Mouse (Mus musculus): ENCODE data around the gene Klra6. TPM values are rescaled to one million over a fixed set of nuclear protein-coding genes. Genes with fewer than 3 reads are reported as not detected.
"Not testable (repeated sequence)": the region's sequence is repeated elsewhere in the genome, so short reads cannot be mapped to it uniquely, and the experiment has no call there.

Klra6 gene
- not detected in 2 replicates for polyA plus RNA-seq (2014; fragmentation: Nextera tagmentation; extraction: Ambion mirVana)

DNA sequence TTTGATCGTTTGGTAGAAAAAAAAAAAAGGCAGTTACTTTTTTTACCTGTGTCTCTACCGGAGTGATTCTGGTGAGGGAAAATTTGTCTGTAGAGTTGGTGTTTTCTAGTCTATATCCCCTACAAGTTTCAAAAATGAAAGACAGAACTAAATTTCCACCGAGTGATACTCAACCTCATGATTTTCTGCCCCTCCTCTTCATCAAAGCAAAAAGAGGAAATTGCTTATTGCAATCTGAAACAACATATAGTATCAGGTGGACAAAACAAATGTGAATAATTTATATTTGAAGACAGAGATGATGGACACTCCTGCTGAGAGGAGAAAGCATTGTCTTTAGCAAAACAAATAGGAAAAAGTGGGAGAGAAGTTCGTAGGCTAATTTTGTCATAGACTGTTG lies at the start of gene Klra6:
Gene Klra6 (minus strand): TSS at position 101 of the 400 bp plus-strand sequence.
- Histone ChIP-seq H3K36me3 (replicated peaks; ENCODE audit: control insufficient read depth, insufficient read depth, low read depth, low read length) (no peaks in the 10 kb centered on the region), H3K4me2 (ENCODE audit: low read depth, low read length) (no peak within 1 kb of the TSS), H3K27ac (replicated peaks; ENCODE audit: low read depth, low read length) (no peak within 1 kb of the TSS), H3K9ac (replicated peaks; ENCODE audit: low read length) (no peak within 1 kb of the TSS), H3K4me1 (ENCODE audit: control insufficient read depth, insufficient read depth, low read length) (no peaks in the 10 kb centered on the region), H3K9me3 (replicated peaks; ENCODE audit: control insufficient read depth, low read length) (no peaks in the 10 kb centered on the region), H3K27me3 (ENCODE audit: control insufficient read depth, insufficient read depth, low read length) (no peaks in the 10 kb centered on the region), H3K4me3 (ENCODE audit: low read depth, low read length) (no peak within 1 kb of the TSS)
- no peak for DNase-seq (ENCODE audit: low spot score)
- 78% methylated on average over 4 of the region's 4 CpGs for WGBS
- ATAC-seq (replicated peaks; ENCODE audit: insufficient number of reproducible peaks, low FRiP score, low TSS enrichment, low read depth) = no peak

DNA sequence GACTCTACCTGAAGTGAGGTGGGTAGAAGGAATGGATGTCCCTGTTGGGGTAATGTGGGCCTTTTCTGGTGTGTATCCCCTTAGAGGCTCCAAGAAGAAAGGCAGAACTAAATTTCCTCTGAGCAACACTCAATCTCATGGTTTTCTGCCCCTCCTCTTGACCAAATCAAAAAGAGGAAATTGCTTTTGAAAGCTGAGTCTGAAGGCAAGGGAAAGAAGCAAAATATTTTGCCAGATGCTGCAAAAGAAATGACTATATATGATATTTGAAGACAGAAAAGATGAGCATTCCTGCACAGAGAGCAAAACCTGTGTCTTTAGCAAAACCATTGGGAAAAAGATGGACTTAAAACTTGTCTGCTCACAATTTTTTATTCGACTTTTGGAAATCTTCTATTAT lies 40.4 kb upstream of the Klra6 start, which contains the start of gene Klra4:
Gene Klra4 (minus strand): TSS at position 101 of the 400 bp plus-strand sequence.
- H3K9me3 ChIP-seq (replicated peaks; ENCODE audit: control insufficient read depth, low read length); H3K27me3 ChIP-seq (ENCODE audit: control insufficient read depth, insufficient read depth, low read length); DNase-seq (ENCODE audit: low spot score); H3K4me1 ChIP-seq (ENCODE audit: control insufficient read depth, insufficient read depth, low read length); H3K27ac ChIP-seq (replicated peaks; ENCODE audit: low read depth, low read length); ATAC-seq (replicated peaks; ENCODE audit: insufficient number of reproducible peaks, low FRiP score, low TSS enrichment, low read depth); H3K36me3 ChIP-seq (replicated peaks; ENCODE audit: control insufficient read depth, insufficient read depth, low read depth, low read length); H3K4me3 ChIP-seq (ENCODE audit: low read depth, low read length); H3K9ac ChIP-seq (replicated peaks; ENCODE audit: low read length); H3K4me2 ChIP-seq (ENCODE audit: low read depth, low read length): not testable (repeated sequence)
- WGBS = 67% methylated on average over 1 of the region's 1 CpGs

DNA sequence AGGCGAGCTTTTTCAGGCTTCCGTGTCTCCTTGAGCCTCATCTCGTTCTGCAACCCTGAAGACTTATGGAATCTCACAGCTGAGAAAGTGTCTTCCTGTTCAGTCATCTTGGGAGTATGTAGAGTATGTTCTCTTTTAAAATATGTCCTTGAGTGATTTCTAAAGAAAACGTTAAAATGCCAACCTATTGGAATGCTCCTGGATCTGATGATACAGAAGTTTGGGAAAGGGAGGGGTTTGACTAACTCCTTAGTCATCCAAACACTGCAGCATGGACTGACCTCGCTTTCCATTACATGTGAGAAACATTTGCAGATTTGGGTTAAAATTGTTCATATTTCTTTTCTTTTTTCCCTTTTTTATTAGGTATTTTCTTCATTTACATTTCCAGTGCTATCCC lies 38.4 kb upstream of the Klra6 start:
- DNase-seq (ENCODE audit: low spot score) = no peak
- H3K4me3 ChIP-seq (ENCODE audit: low read depth, low read length) = no peak overlapping the region
- H3K4me1 ChIP-seq (ENCODE audit: control insufficient read depth, insufficient read depth, low read length) = no peaks in the 10 kb centered on the region
- no peak overlapping the region for H3K27ac ChIP-seq (replicated peaks; ENCODE audit: low read depth, low read length)
- H3K27me3 ChIP-seq (ENCODE audit: control insufficient read depth, insufficient read depth, low read length) = no peaks in the 10 kb centered on the region
- H3K9me3 ChIP-seq (replicated peaks; ENCODE audit: control insufficient read depth, low read length) = no peaks in the 10 kb centered on the region
- H3K4me2 ChIP-seq (ENCODE audit: low read depth, low read length) = no peak overlapping the region
- no peak for ATAC-seq (replicated peaks; ENCODE audit: insufficient number of reproducible peaks, low FRiP score, low TSS enrichment, low read depth)
- H3K36me3 ChIP-seq (replicated peaks; ENCODE audit: control insufficient read depth, insufficient read depth, low read depth, low read length) = no peaks in the 10 kb centered on the region
- WGBS = 86% methylated on average over 5 of the region's 5 CpGs
- no peak overlapping the region for H3K9ac ChIP-seq (replicated peaks; ENCODE audit: low read length)

DNA sequence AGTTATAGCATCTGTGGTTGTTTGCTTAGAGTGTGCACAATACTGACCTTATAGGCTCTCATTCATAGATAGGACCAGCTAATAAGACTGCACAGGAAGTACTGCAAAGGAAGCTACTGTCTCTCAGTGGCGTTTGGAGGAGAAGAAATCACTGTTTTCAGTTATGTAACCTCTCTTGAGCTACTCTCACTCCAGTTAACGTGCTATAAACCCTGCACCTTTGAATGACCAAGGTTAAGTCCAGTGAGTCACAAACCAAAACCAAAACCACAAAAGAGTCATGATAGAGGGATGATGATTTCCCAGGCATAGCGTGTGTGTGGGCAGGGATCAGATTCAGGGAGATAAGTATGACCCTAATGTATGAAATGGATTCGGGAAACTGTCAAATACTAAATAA lies 8.4 kb upstream of the Klra6 start:
- not testable (repeated sequence) for H3K27ac ChIP-seq (replicated peaks; ENCODE audit: low read depth, low read length); H3K27me3 ChIP-seq (ENCODE audit: control insufficient read depth, insufficient read depth, low read length); H3K4me1 ChIP-seq (ENCODE audit: control insufficient read depth, insufficient read depth, low read length); H3K9ac ChIP-seq (replicated peaks; ENCODE audit: low read length); ATAC-seq (replicated peaks; ENCODE audit: insufficient number of reproducible peaks, low FRiP score, low TSS enrichment, low read depth); DNase-seq (ENCODE audit: low spot score); H3K36me3 ChIP-seq (replicated peaks; ENCODE audit: control insufficient read depth, insufficient read depth, low read depth, low read length); H3K9me3 ChIP-seq (replicated peaks; ENCODE audit: control insufficient read depth, low read length); H3K4me2 ChIP-seq (ENCODE audit: low read depth, low read length); H3K4me3 ChIP-seq (ENCODE audit: low read depth, low read length)
- WGBS = 62% methylated on average over 4 of the region's 4 CpGs

DNA sequence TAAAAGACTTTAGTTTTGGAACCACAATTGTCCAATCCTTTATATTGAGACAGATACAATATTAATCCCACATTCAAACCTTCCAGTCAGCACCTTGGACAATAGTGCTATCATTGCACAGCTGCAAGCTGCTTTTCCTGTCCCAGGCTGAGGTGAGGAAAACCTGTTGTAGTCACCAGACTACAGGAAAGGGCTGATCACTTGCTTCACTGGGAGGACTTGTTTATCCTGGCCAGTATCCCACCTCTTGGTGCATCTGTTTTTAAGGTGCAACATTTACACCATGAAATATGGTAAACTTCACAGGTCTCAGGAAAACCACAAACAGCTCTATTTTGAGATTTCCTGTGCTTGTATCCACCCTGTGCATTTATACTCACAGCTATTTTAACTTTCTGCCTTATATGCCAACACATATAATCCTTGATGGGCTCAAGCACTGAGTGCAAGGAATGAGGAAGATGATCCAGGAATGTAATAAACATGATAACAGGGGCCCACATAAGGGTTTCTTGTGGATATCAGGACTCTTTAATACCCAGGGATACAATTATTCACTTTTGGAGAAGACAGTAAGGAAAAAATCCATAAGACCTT lies 4.8 kb upstream of the Klra6 start:
- not testable (repeated sequence) for H3K4me3 ChIP-seq (ENCODE audit: low read depth, low read length); H3K27me3 ChIP-seq (ENCODE audit: control insufficient read depth, insufficient read depth, low read length); H3K27ac ChIP-seq (replicated peaks; ENCODE audit: low read depth, low read length); ATAC-seq (replicated peaks; ENCODE audit: insufficient number of reproducible peaks, low FRiP score, low TSS enrichment, low read depth); H3K4me2 ChIP-seq (ENCODE audit: low read depth, low read length); H3K9ac ChIP-seq (replicated peaks; ENCODE audit: low read length); H3K9me3 ChIP-seq (replicated peaks; ENCODE audit: control insufficient read depth, low read length); DNase-seq (ENCODE audit: low spot score); H3K4me1 ChIP-seq (ENCODE audit: control insufficient read depth, insufficient read depth, low read length); H3K36me3 ChIP-seq (replicated peaks; ENCODE audit: control insufficient read depth, insufficient read depth, low read depth, low read length)

Other genes starting within 250 kb of the Klra6 start
- gene Gm156, start 242.7 kb downstream of the Klra6 start, polyA plus RNA-seq (2014; fragmentation: Nextera tagmentation; extraction: Ambion mirVana) = not detected in 2 replicates
- gene Gm17631, start 164.3 kb downstream of the Klra6 start, polyA plus RNA-seq (2014; fragmentation: Nextera tagmentation; extraction: Ambion mirVana) = not detected in 2 replicates
- gene Klra17, start 150.3 kb downstream of the Klra6 start, polyA plus RNA-seq (2014; fragmentation: Nextera tagmentation; extraction: Ambion mirVana) = not detected in 2 replicates
- not detected in 2 replicates for gene Klra5, start 109.3 kb downstream of the Klra6 start, polyA plus RNA-seq (2014; fragmentation: Nextera tagmentation; extraction: Ambion mirVana)
- gene Klra4, start 40.3 kb upstream of the Klra6 start, polyA plus RNA-seq (2014; fragmentation: Nextera tagmentation; extraction: Ambion mirVana) = not detected in 2 replicates
- gene Klra8, start 102.9 kb upstream of the Klra6 start, polyA plus RNA-seq (2014; fragmentation: Nextera tagmentation; extraction: Ambion mirVana) = not detected in 2 replicates
- not detected in 2 replicates for gene Klra9, start 166.2 kb upstream of the Klra6 start, polyA plus RNA-seq (2014; fragmentation: Nextera tagmentation; extraction: Ambion mirVana)
- not detected in 2 replicates for gene Klra7, start 206.4 kb upstream of the Klra6 start, polyA plus RNA-seq (2014; fragmentation: Nextera tagmentation; extraction: Ambion mirVana)